Mouse (Mus musculus): ENCODE results near the gene Gm20388.

DNA sequence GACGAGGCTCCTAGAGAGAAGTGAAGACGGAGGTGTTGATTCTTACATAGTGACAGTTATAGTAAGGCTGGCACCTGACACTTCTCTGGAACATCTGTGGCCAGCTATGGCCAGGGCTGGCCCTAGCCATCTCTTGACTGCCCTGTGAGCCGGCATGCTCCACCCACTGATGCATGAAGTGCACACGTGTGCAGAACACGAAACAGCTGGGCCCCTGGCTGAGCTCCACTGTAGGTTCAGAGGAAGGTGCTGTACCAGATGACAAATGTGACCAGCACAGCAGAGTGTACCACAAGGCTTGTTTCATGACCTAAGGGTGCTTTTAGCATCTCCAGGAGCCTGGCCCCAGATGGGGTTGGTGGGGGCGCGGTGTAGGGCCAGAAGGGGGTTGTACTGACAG lies 83.5 kb downstream of the Gm20388 start:
- TF ChIP-seq CTCF (IDR thresholded peaks at IDR 0.05; ENCODE audit: control insufficient read depth, insufficient read depth, low read length): no peak
- no peak for TF ChIP-seq POLR2A (IDR thresholded peaks at IDR 0.05; ENCODE audit: borderline replicate concordance, control insufficient read depth, low read depth, low read length)

Measured in bone marrow, adult 2 months (tissue).